Mouse (Mus musculus) T-helper 2 cell (primary cell): ENCODE measurements around the gene Slc24a3.

ENCODE experiments used
- in situ Hi-C: fragments of 300-600 bp; cut with MboI, MseI; formaldehyde crosslinking; loops from one replicate; pipeline ENCODE4 v1.15.1; 2025; ENCODE audit warnings: high pct_unique_total_duplicates

Slc24a3 gene

DNA sequence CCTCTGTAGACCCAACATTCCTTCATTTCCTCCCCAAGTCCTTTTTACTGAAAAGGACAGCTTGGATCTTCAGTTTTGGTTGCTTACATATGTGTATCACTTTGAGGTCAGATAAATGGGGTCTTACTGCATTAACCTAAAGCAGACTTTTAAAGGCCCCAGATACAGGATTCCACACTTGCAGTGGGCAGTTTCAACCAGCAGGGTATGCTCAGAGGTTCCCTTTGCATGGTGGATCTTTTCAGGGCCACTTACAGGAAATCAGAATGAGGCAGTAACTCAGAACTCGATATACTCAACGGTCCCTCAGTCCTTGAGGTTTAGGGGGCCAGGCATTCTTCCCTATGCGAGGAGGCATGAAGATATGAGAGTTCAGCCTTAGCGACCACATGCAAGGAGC lies 101.9 kb downstream of the Slc24a3 start:
- in situ Hi-C loops = no loop called here

DNA sequence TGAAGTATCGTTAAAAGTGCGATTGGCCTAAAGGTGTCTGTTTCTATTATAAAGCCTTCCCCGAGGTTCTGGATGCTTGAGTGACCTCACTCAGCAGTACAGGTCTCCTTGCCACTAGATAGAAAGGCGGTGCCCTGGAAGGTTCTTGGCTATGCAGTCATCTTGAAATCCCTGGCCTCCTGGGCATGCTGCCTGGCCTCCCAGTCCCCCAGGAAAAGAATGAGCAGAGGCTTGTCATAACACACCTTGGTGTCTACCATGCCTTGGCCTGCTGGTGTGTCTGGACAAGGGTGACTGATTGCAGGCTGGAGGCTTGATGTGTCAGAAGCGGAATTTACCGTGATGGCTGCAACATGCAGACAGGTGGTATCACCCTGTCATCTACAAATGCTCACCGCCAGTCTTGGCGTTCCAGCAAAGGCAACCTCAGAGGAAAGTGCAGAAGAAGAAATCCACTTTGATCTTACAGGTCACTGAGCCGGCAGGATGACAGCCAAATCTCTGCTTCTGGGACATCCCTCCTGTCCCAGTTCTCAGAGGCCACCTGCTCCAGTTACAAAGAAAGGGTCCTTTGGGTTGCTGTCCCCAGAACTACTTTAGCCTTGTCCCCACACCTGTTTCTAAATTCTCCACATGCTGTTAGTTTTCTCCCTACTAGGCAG lies 106.6 kb downstream of the Slc24a3 start:
- in situ Hi-C loops = no loop called here

DNA sequence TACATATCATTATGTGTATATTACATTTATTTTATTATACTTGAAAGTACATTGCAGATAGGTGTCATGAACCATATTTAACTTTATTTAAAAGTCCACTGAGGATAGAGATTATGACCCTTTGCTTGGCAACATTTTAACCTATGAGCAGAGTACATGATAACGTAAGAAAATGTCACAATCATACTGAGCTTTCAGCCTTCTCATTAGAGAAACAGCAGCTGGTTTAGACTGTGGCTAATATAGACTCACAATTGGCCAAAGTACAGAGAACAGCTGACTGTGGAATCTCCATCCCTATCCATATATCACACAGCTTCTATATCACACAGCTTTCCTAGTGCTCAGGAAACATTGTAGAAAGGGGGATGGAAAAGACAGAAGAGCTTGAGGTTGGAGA lies 111.8 kb downstream of the Slc24a3 start:
- in situ Hi-C loops = no loop called here

DNA sequence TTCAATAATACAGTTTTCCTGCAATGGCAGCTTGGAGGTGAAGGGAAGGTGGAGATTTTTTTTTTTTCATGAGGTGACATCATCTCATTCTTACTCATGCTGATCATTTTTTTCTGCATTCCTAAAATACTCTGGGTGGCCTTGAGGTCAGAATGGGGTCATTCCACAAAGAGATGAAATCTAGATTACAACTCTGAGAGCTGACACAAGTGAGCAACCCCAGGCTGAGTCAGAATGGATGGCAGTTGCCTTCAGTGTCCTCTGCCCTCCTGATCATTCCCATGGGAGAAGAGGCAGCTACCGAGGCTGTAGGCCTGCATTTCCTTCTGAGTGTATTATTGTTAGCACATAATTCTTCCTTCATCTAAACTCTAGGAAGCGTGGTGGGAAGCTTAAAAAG lies 116.2 kb downstream of the Slc24a3 start:
- in situ Hi-C loops = no loop called here

DNA sequence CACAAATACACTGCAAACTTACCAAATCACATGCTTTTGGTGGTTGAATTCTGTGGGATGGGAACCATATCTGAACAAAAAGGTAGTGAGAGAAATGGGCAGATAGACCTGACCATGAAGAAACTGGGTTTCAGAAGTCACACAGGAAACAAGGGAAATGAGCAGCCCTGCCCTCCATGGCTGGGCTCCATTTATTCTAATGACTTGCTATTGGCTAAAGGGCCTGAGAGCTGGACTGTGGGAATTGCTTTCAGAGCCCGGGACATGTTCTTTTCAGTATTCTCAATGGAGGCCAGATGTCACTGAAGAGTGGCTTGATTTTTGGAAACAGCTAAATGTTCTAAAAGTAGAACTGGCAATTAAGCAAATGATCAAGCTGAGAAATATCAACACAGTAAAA lies 120.9 kb downstream of the Slc24a3 start:
- in situ Hi-C loops = no loop called here

DNA sequence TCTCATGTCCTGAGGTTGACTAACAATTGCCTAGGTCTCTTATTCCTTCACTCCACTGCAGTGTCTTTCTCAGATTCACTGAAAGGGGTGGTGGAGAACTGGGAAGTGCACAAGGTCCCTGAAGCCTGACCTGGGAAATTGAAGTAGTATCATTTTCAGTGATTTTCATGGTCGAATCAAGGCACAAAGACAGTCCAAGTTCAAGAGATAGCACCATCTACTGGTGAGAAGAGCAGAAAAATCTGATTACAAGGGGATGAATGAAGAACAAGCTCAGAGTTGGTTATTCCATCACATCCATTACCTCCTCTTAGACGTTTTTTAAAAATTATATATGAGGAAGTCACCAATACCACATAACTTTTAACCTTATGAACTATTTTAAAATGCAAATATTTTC lies 123.9 kb downstream of the Slc24a3 start:
- in situ Hi-C loops = loop anchor here (10.0 kb wide), 1 partner anchor 937 kb away; no protein-coding TSS in a partner anchor

DNA sequence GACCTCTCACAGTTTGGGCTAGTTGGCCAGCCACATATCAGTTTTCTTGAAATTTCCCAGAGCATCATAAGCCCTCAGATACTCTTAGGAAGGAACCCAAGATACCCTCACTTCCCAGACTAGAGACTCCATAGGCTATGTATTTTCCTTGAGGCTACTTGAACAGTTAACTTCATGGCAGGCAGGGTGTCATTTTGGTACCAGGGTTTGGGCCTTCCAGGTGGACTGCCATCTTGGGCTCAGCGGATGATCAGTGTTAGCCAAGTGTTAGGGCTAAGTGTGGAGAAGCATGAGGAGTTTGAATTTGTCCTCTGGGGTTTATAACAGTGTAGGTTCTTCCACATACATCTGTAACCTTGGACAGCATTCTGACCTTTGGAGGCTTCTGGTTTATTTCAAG lies 124.6 kb downstream of the Slc24a3 start:
- in situ Hi-C loops = loop anchor here (10.0 kb wide), 1 partner anchor 937 kb away; no protein-coding TSS in a partner anchor

DNA sequence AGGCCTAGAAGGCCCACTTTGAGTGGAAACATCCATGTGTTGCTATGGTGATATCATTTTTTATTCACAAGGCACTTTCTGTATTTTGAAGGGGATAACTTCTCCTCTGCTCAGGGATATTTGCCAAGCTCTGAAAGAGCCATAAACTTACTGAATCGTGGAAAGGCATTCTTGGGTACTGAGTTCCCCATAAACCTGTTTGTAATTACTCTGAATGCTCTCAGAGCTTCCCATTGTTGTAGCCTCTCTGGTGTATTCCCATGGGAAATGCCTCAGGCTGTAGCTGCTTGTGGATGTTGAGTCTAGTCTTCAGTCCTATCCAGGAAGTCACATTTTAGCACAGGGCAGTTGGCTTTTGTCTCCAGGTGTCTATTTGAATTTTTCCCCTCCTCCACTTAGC lies 125.3 kb downstream of the Slc24a3 start:
- in situ Hi-C loops = loop anchor here (10.0 kb wide), 1 partner anchor 938 kb away; no protein-coding TSS in a partner anchor

DNA sequence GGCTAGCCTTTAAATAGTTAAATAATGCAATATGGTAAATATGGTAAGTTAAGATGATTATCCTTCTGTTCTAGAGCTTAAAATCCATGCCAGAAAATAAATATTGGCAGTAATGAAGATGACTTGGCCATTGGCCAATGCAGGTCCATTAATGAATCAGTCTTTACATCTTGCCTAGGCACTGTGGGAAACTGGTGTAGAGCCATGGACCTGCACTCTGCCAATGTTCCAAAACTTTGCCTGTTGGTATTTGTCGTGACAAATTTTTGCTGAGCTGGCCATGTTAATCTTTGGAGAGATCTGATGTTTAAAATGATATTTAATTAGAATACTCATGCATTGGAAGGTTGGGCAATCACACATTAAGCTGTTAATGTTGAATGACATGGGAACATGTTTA lies 129.4 kb downstream of the Slc24a3 start:
- in situ Hi-C loops = loop anchor here (10.0 kb wide), 1 partner anchor 942 kb away; no protein-coding TSS in a partner anchor

DNA sequence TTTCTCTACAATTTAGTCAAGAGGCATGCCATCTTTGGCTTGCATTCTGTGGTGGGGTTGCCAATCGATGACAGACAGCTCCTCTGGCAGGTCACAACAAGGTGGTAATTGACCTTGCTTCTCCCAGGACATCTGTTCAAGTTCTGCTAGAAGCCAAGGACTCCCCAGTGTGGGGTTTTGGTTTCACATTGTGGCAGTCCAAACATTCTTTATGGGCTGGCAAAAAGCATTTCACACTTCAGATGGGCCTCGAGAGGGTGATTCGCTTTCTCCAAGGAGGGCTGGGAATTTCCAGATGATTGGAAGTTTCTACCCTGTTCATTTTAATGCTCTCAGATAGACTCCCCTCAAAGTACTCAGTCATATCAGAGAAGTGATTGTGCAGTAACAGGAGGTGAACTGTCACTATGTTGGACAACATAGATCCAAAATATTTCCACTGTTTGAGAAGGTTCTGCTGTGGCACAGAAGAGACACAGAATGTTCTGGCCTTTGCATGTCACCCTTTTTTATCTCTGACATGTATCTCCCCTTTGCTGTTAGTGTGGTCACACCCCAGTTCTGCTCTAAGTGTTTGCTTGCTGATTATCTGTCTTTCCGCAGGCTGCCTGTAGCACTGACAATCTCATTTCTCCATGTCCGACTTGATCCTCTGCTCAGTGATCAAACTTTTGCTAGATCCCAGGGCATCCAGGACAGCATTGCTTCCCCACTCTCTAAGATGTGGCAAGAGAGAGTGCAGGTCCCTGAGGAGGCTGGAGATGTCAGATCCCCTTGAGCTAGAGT lies 132.6 kb downstream of the Slc24a3 start:
- in situ Hi-C loops = loop anchor here (10.0 kb wide), 1 partner anchor 945 kb away; no protein-coding TSS in a partner anchor

DNA sequence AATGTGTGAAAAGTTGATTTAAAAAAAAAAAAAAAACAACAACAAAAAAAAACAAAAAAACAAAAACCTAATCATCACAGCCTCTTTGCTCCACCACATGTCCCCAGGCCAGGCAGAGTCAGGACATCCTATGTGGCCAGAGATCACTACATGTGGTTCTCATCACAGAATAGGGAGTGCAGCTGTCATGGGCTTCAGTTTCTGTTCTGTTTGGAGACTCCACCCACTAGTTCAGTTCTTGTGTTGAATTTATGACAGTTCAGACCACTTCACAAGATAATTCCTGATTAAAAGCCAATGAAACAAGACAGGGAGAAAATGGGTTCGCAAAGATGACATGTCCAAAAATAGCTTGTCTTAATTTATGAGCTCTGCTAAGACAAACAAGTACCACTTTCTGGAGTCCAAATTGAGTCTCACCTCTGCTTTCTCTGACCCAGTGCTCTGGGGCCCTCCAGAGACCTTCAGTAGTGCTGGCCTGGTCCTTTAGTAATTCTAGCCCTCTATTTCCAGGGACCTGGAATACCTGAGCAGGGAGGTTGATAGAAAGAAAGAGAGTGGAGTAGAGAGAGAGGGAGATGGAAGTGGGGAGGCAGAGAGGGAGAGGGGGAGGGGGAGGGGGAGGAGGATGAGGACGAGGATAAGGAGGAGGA lies 139.8 kb downstream of the Slc24a3 start:
- in situ Hi-C loops = no loop called here

DNA sequence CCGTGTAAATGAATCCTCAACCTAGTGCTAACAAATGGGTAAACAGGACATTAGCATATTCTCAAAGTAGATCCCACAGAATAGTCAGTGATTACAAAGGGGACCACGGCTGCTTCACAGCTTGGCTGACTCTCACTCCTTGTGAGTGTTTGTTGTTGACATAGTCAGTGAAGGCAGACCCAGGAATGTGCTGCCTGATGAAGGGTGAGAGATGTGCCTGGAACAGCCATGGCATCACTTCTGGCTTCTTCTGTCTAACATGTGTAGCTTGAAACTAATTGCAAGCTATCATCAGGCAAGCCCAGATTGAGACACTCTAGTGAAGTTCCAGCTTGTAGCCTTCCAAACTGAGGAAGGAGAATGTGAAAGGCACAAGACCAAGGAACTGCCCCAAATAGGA lies 151.4 kb downstream of the Slc24a3 start:
- in situ Hi-C loops = no loop called here

DNA sequence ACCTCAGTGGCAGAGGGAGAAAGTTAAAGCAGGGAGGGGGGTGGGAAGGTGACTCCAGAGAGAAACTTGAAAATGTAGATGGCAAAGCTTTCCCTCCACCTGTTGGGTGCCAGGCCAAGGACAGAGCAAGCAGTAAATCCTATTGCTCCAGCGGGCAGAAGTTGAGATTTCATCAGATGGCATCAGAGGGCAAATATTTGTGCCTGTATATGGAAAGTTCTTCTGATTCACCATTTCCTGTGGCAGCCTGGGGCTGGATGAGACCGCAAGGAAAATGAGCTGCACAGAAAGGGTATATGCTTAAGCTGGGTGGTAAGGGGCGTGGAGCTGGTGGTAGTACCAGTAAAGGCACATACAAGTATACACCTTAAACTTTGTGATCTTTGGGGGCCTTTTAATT lies 153.7 kb downstream of the Slc24a3 start:
- in situ Hi-C loops = no loop called here

DNA sequence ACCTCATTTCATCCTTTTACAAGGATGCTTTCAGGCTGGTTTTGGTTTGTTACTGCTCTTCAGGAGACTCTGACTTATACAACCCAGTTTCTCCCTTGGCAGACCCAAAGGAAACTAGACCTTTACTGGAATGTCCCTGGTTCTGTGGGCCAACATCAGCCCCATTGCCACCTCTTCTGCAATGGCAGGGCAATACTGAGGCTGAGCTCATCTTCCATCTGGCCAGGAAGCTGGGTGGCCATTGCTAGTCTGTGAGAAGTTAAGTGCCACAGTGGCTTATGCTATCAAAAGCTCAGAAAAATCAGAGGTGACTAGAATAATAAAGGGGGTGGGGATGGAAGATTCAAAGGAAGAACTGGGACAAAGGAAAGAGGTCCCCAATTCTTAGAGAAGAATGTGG lies 154.2 kb downstream of the Slc24a3 start:
- in situ Hi-C loops = no loop called here

DNA sequence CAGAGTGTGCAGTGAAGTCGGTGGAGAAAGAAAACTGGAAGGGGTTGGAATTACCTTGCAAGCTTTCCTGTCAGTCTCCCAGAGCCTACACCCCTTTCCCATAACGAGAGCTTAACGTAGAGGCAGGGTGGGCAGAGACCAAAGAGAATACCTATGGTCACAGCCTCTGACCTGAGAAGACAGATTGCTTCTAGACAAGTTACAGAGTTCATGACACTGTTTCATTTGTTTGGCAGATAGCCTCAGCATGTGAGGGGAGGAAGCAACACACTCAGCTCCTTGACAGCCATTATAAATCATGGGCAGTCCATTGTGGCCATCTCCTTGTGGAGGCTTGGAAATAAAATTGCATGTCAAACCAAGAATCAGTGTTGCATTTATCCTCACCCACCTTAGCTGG lies 156.9 kb downstream of the Slc24a3 start:
- in situ Hi-C loops = no loop called here

DNA sequence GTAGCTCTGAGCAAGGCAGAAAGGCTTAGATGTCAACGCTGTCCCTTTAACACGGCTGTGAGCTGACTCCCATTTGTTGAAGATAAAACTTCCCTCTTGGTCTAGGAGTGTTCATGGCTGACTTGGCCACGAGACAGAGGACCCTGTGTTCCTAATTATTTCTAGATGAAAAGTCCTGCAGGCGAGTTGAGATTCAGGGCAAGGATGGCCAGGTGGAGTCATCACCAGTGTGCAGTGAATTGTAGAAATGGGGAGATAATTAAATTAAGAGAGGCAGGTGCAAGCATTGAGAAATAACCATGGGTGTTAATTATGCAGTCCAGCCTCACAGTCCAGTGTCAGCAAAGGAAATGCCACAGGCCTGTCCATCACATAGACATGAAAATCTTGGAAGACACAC lies 158.3 kb downstream of the Slc24a3 start:
- in situ Hi-C loops = no loop called here

DNA sequence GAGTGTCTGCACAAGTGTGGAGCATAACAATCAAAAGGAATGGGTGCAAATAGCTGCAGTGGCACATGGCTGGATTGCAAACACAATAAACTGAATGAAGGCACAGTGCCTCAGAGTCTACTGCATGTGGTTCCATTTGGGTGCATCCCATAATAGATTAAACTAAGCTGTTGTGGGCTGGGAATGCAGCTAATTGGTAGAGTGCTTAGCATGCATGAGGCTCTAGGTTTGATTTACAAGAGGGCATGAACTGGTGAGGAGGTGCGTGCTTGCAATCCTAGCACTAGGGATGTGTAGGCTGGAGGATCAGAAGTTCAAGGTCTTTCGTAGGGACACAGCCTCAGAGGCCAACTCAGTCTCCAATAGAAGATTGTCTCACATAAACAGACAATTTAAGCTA lies 159.0 kb downstream of the Slc24a3 start:
- in situ Hi-C loops = no loop called here

DNA sequence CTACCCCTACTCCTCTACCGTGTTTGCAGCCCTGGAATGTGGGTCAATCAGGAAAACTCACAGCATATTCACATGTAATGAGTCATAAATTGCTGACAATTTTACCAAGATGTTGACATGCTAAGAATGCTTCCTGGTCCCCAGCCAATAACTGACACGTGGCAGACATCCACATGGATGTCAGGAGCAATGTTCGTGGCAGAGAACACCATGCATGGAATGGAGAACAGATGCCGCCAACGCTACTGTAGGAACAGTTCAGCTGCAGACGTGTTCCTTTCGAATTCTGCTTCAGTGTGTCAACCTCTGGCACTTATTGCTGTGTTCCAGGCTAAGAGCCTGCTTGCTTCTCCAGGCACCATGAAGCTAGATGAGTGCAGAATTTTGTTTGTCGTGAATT lies 162.2 kb downstream of the Slc24a3 start:
- in situ Hi-C loops = no loop called here

DNA sequence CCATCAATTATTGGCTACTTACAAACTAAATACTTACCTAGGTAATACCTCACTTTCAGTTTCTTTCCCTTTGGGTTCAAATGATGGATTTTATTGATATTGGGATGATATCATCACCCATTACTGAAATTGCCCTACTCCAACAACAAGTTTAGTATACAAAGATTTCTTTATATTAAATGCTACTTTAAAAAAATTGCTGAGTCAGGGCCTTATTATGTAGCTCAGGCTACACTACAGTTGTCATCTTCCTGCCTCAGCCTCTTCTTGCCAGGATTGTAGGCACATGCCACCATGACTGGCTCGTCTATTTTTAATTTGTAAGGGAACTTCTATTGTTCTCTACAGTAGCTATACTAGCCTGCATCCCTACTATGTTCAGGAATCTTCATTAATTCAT lies 164.0 kb downstream of the Slc24a3 start:
- in situ Hi-C loops = no loop called here

DNA sequence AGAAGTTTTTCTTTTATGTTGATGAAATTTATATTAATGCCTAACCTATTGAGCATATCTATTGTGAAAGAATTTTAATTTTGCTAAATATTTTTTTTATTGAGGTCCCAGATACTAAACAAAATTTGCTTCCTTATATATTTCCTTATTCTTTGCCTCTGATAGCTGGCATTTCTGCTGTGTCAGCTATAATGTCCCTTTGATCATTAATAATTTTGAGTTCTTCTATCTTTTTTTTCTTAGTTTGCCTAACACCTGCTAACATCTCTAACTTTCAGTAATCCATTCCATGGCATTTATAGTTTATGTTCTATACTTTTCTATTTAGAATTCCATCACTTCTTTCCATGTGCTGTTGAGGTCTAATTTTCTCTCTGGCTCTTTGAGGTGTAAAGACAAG lies 165.9 kb downstream of the Slc24a3 start:
- in situ Hi-C loops = no loop called here

DNA sequence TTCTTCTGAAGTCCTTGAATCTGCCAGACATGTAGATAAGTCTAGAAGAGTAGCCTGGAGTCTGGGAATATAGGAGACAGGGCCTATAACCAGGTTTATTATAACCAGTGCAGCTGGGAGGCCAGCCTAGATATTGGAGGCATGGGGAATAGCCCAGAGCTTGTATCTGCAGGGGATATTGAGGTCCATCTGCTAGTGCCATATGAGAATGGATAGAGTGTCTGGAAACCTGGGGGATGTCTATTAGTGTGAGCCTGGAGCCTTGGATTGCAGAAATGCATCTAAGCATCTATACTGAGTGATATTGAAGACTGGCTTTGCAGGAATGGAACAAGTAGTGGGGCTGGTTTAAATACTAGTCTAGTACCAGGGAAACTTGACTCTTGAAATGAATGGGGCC lies 168.9 kb downstream of the Slc24a3 start:
- in situ Hi-C loops = no loop called here

DNA sequence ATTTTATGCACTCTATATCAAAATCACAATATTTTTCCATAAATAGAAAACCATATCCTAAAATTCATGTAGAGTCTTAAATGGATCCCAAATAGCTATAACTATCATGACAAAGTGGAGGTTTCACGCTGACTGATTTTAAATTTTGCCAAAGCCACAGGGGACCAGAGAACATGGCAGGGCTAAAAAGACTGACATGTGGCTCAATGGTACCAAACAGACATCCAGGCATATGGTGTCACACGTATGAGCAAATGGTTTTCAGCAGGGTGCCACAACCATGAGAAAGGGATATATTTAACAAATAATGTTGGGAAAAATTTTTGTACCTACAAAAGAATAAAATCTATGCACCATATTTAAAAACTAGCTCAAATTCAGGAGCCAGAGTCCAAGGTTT lies 173.3 kb downstream of the Slc24a3 start:
- in situ Hi-C loops = no loop called here

DNA sequence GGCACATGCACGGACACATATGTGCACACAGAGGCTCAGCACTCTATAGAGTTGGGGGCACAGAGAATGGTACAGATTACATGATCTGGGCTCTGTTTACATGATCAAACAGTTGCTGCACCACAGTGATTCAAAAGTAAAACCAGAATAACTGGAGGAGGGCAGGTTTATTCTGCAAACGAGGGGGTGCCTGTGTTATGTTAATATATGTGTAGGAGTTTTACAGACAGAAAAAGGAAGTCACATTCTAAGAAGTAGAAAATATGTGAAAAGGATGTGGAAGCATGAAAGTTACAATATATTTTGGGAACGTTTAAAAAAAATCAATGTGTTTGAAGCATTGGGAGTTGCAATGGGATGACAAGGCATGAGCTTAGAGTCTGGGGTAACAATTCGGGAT lies 175.4 kb downstream of the Slc24a3 start:
- in situ Hi-C loops = no loop called here
